Mouse (Mus musculus): ENCODE results near the gene Hus1b.

Hus1b gene

DNA sequence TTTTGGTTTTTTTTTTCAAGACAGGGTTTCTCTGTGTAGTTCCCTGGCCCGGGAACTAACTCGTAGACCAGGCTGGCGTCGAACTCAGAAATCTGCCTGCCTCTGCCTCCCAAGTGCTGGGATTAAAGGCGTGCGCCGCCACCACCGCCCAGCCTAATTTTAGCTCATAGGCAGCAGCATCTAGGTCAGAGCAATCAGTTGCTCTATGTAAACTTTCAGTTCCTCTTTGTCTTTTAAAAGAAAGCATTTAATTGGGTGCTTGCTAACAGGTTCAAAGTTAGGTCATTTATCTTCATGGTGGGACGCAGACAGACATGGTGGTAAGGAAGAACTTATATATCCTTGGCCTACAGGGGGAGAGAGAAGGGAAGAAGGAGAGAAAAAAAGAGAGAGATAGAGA is 1.6 kb upstream of the Hus1b start:
- no peak for DNase-seq (ENCODE audit: low spot score)

DNA sequence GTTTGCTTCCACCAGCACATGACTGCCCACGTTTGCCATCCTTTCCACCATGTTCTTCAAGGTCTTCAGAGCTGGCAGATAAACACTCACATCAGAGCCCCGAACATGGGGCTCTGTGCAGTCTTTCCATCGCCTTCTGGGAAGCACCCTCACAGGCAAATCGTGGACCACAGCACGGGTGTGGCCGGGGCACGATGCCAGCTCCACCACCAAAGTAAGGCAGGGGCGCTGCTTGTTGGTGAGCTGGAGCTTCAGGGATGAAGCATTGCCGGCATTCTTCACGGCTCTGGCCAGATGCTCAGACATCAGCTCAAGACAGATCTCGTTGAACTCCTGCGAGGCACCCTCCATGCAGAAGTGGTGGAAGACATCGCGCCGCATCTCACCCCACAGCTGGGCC is 430 bp downstream of the Hus1b start:
- no peak for DNase-seq (ENCODE audit: low spot score)

DNA sequence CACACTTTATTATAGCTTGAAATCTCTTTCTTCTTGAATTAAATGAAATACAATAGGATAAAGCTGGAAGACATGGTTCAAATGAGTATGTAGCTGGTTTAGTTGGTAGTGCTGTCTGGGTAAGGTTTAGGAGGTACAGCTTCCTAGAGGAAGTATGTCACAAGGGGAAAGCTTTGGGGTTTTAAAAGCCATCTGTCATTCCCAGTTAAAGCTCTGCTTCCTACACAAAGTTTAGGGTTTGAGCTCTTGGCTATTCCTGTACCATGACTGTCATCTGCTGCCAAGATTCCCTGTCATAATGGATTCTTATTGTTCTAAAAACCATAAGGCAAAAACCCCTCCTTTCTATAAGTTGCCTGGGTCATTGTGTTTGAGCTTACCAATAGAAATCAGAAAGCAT is 1.8 kb downstream of the Hus1b start:
- no peak for DNase-seq (ENCODE audit: low spot score)

DNA sequence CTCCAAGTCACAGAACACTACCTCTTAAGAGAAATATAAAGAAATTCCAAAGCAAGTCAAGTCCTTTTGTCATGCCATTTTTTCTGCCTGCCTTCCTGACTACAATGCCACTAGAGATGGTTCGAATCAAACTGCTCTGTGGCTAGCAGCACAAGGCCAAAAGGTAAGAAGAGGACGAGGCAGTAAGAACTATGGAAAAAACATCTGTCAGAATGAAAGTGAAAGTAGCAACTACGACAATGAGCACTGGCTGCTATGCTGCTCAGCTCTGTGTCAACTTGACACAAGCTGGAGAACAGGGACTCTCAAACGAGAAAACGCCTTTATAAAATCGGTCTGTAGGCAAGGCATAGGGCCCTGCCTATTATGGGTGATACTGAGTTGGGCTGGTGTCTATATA is 14.6 kb downstream of the Hus1b start:
- DNase-seq (ENCODE audit: low spot score): no peak

DNA sequence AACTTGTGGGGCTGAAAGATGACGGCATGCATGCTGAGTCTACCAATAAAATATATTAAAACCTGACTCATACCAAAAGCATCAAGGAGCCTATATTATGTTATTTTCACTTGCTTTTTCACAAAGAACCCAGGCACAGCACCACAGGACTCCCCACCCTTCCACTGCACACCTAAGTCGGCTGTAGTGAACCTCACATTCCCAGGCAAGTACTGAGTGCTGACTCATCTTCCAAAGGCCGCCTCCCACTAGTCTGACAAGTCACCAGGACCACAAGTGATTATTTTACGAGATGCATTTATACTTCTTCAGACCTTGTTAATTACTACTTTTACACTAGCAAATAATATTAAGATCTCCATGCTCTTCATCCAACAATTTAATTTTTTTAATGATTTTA is 15.9 kb downstream of the Hus1b start:
- DNase-seq (ENCODE audit: low spot score): no peak

DNA sequence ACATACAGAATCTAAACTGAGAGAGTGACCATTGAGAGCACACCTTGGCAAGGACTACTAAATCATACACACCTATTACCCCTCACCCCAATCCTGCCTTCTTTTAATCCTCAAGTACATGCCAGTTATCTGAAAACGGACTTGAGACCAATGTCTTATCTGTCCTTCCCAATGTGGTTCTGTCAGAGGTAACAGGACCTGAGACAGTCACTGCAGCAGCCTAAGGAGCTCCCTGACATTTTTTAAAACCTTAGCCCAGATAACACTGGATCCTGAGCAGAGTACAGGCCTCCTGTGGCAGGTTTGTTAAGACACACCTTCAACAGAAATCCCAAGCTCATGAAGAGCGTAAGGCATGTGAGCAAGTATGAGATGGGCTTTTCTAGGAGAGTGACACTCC is 18.4 kb downstream of the Hus1b start:
- no peak for DNase-seq (ENCODE audit: low spot score)

DNA sequence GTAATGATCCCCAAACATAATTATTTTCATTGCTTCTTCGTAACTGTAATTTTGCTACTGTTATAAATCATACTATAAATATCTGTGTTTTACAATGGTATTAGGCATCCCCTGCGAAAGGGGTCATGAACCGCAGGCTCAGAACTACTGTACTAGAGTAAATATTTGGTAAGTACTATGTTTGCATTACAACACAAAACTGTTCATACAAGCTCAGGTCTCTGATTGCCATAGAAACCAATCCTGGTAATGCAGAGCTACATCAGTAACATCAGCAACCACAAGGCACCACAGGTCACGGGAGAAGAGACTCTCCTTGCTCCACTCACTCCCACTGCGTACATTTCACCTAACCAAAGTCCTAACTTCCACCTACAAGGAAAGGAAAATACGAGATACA is 23.3 kb downstream of the Hus1b start:
- no peak for DNase-seq (ENCODE audit: low spot score)

DNA sequence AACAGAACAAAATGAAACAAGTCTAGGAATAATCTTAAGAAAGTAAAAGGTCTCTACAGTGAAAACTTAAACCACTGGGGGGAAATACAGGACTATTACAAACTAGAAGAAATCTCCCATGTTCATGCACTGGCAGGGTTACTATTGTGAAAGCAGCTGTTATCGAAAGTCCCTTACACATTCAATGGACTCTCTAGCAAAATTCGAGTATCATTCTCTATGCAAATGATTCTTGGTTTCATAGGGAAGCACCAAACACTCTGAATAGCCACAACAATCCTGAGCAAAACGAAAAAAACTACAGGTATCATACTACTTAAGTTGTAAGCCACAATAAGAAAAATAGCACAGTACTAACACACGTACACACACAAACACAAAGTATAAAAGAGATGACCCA is 25.6 kb downstream of the Hus1b start:
- no peak for DNase-seq (ENCODE audit: low spot score)

DNA sequence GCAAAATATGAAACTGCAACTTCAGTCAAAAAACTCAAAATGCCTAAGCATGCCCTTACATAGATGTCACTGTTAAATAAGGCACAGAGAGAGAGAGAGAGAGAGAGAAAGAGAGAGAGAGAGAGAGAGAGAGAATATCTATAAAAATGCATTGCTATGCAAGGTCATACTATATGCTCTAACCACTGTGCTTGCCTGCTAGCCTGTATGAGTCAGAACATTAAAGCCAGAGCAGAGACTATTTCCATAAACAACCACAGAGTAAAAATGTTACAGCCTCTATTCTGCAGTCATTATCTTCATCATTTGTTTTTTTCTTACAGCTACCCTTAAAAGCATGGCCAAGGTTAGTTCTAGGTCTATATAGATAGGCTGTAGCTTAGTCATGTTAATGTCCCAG is 33.8 kb downstream of the Hus1b start:
- no peak for DNase-seq (ENCODE audit: low spot score)

DNA sequence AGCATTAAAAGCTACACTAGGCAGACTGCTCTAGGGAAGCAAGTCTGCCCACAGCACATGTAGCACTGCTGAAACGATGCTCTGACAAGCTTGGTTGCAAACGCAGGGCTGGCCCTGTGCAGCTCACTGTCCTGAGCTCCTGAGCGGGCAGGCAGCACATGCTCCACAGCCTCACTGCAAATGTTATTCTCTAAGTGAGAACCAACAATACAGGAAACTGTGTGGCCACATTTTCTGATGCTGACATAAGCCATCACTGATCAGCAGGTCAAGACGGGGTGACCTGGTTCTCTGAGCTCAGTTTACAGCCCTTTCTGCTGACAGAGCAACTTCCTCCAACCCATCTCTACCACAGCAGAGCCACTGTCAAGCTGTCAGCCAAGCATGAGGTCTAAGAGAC is 34.5 kb downstream of the Hus1b start:
- DNase-seq (ENCODE audit: low spot score): peak; percentile 70

DNA sequence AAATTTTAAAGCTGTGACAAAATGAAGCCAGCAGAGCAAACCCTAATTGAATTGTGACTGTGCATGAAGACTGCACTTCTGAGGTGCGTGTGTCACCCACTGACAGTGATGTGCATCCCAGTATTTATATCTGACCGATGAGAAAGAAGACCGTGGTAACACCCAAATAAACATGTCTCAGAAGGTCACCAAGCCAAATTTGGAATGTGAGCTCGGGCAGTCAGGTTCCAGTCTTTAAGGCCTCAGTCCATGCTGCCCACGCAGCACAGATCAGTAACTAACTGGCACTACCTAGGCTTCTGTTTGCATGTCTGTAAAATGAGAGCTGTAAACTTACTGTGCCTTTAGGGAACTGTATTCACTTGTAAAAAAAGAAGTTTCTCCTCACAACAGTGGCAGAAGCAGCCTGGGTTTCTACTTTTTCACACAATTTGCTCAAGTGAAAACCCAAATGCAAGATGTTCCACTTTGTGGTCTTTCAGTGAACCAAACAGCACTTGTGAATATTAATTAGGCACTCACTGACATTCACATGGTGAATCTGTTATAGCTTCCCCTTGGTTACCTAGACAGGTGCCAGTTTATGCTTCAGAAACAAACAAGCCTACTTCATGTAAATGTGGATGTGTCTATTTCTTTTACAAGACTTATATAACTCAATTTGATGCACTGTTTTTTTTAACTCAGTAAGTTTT is 35.5 kb downstream of the Hus1b start:
- DNase-seq (ENCODE audit: low spot score): no peak

DNA sequence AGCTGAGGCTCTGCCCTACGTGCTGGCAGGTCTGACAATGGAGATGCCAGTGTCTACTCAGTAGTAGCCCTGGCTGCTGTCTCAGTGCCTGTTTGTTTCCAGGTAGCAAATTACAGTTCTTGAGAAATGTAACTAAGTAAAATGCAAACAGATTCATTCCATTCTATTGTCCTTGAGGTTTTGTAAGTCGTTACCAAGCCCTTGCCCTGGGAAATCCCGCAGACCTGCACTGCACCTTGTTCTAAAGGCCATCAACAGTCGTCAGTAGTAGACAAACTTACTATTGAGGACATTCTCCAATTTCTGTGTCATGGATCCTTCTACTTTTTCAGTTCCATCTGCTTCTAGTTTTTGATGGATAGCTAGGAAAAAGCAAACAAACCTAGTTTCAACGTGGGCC is 36.7 kb downstream of the Hus1b start:
- DNase-seq (ENCODE audit: low spot score): no peak

DNA sequence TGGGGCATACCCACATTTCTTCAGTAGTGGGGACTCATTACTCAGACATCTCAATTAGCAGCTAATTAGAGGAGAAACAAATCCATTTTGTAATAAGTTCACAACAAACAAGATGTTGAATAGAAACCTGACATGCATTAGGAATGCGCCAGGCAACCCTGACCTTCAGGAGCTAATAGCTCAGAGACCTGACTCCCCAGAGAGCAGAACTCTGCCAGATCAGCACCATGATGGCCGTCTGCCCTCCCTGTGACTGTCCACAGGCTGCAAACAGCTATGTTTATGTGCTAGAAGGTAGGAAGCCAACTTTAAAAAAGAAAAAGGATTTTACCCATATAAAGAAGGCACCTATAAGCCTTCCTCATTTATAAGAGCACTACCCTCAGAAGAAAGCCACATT is 45.3 kb downstream of the Hus1b start:
- DNase-seq (ENCODE audit: low spot score): peak; percentile 23

DNA sequence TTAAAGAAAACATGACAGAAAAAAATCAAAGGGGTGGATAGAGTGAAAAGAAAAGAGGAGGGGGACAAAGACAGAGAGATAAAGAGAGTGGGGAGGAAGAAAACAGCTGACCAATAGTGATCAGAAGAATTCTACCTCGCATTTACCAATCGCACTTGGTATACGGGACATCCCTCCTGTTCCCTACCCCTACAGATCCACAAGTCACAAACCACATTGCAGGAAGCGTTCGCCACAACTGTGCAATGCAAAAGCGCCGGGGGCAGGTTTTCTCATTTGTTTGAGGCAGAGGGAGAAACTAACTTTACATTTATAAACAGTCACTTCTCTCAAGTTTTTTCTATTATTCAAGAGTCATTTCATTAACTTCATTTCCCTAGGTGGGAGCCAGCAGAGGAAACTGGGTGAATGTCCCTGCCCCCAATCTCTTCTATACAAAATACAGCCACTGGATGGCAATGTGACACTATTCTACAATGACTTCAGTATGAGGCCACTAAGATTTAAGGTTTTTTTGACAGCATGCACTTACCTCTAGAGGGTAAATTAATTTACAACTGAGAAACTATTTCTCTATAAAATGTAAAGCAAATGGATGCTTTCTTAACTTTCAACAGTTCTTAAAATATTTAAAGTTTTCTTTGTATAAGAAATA is 46.0 kb downstream of the Hus1b start:
- DNase-seq (ENCODE audit: low spot score): peak; percentile 59
